8 mouse cellular contexts compared by ENCODE assay signal in genomic region chr11:60540761-60541160, GRCm38 (mm10). TPM values are rescaled to one million over a fixed set of nuclear protein-coding genes. Genes with fewer than 3 reads are reported as not detected.
DNase-seq lines count a peak whose midpoint lies in the region; ATAC-seq lines count a peak whose summit lies in the region.

No protein-coding gene starts in this region.

- H3K4me2 ChIP-seq in heart, embryonic 16.5 days (ENCODE audit: low read depth, low read length) = peak overlapping the region; percentile 98
- peak overlapping the region; percentile 89 for H3K4me2 ChIP-seq in limb, embryonic 15.5 days

- 44% methylated on average over 2 of the region's 2 CpGs for WGBS in heart, embryonic 16.5 days
- WGBS in limb, embryonic 15.5 days = 69% methylated on average over 2 of the region's 2 CpGs

- H3K4me3 ChIP-seq in heart, embryonic 16.5 days (ENCODE audit: low read length) = peak overlapping the region; percentile 51
- peak overlapping the region; percentile 37 for H3K4me3 ChIP-seq in limb, embryonic 15.5 days

- peaks cover 8% of the 10 kb centered on the region for H3K36me3 ChIP-seq in heart, embryonic 16.5 days (ENCODE audit: control insufficient read depth, insufficient read depth)
- H3K36me3 ChIP-seq in limb, embryonic 15.5 days = peaks cover 15% of the 10 kb centered on the region; the same call in 1 of the 2 replicates

- no peak overlapping the region for H3K27ac ChIP-seq in heart, embryonic 16.5 days (ENCODE audit: low read length)
- H3K27ac ChIP-seq in limb, embryonic 15.5 days = peak overlapping the region; percentile 38

- DNase-seq in testis, postnatal 10 days (ENCODE audit: low spot score) = peak; percentile 28
- DNase-seq in testis, postnatal 14 days (ENCODE audit: low spot score) = no peak
- no peak for DNase-seq in spleen, postnatal 4 days (ENCODE audit: low spot score in 2 of 2)
- no peak for DNase-seq in frontal cortex, postnatal 10 days (ENCODE audit: low spot score in 2 of 2)
- no peak for DNase-seq in lung, postnatal 36 days
- no peak for DNase-seq in cerebellum, postnatal 36 days

- no peak for ATAC-seq in heart, embryonic 16.5 days (replicated peaks; ENCODE audit: extremely low read depth, insufficient read depth, low FRiP score)
- no peak for ATAC-seq in limb, embryonic 15.5 days (ENCODE audit: insufficient number of reproducible peaks, low FRiP score, low TSS enrichment, low read depth)

- H3K4me1 ChIP-seq in heart, embryonic 16.5 days (ENCODE audit: control insufficient read depth, insufficient read depth, low read length) = peaks cover 50% of the 10 kb centered on the region
- peaks cover 42% of the 10 kb centered on the region for H3K4me1 ChIP-seq in limb, embryonic 15.5 days

- H3K27me3 ChIP-seq in heart, embryonic 16.5 days (ENCODE audit: control insufficient read depth, insufficient read depth, low read length) = no peaks in the 10 kb centered on the region
- H3K27me3 ChIP-seq in limb, embryonic 15.5 days = no peaks in the 10 kb centered on the region

- peak overlapping the region; percentile 63 for H3K9ac ChIP-seq in heart, embryonic 16.5 days (ENCODE audit: low read length)
- H3K9ac ChIP-seq in limb, embryonic 15.5 days = peak overlapping the region; percentile 28; the same call in 1 of the 2 replicates

- H3K9me3 ChIP-seq in heart, embryonic 16.5 days (replicated peaks; ENCODE audit: control insufficient read depth, low read length) = no peaks in the 10 kb centered on the region
- no peaks in the 10 kb centered on the region for H3K9me3 ChIP-seq in limb, embryonic 15.5 days

RNA-seq across cellular contexts. Expression of gene Alkbh5, which starts 4.6 kb away (rescaled TPM):
- 33.9 and 37.2 TPM in 2 replicates for polyA plus RNA-seq in heart, embryonic 16.5 days (2015; fragmentation: Nextera tagmentation; extraction: Ambion mirVana)
- 33.1 and 37.7 TPM in 2 replicates for polyA plus RNA-seq in limb, embryonic 15.5 days (2015; fragmentation: Nextera tagmentation; extraction: Ambion mirVana)
